Mouse (Mus musculus): ENCODE measurements around the gene Cgas. TPM values are rescaled to one million over a fixed set of nuclear protein-coding genes. Genes with fewer than 3 reads are reported as not detected.
A peak's percentile ranks its signal among the peaks of the same experiment; 100 is the strongest.
"Not testable (repeated sequence)": the region's sequence is repeated elsewhere in the genome, so short reads cannot be mapped to it uniquely, and the experiment has no call there.

Gene Cgas
- total RNA-seq (2014; rRNA removed) (0.55 and 0.71 TPM in 2 replicates), polyA plus RNA-seq (2015; fragmentation: Nextera tagmentation; extraction: Ambion mirVana) (0.56 and 0.74 TPM in 2 replicates)

GRCm38 (mm10) chr9:78442579-78443392 lies at the start of gene Cgas:
TSS of gene Cgas (minus strand) at chr9:78443237.
- H3K4me3 ChIP-seq (ENCODE audit: low read depth, low read length), result peak within 1 kb of the TSS; percentile 40
- 1% methylated on average over 79 of the region's 81 CpGs for WGBS
- H3K9ac ChIP-seq (replicated peaks; ENCODE audit: low read length, poor library complexity, severe bottlenecking), result no peak within 1 kb of the TSS
- DNase-seq (ENCODE audit: low spot score) (peak; percentile 39), ATAC-seq (ENCODE audit: low FRiP score) (peak; percentile 51; the same call in 1 of the 2 replicates)
- no peak for TF ChIP-seq CTCF (IDR thresholded peaks at IDR 0.05)
- no peaks in the 10 kb centered on the region for H3K36me3 ChIP-seq (ENCODE audit: insufficient read depth, low read length)
- H3K27ac ChIP-seq (ENCODE audit: low read depth, low read length), result no peak within 1 kb of the TSS
- peak within 1 kb of the TSS; percentile 56 for H3K4me2 ChIP-seq (ENCODE audit: low read depth, low read length, poor library complexity, severe bottlenecking)
- no peaks in the 10 kb centered on the region for H3K9me3 ChIP-seq (ENCODE audit: low read length)
- H3K4me1 ChIP-seq (ENCODE audit: insufficient read depth, low read length), result peaks cover 2% of the 10 kb centered on the region; the same call in 1 of the 2 replicates
- peaks cover 57% of the 10 kb centered on the region for H3K27me3 ChIP-seq (ENCODE audit: insufficient read depth, low read length)

- no peak for TF ChIP-seq CTCF (IDR thresholded peaks at IDR 0.05)
- ATAC-seq (ENCODE audit: low FRiP score) (no peak), DNase-seq (ENCODE audit: low spot score) (no peak)
- no peak overlapping the region for H3K27ac ChIP-seq (ENCODE audit: low read depth, low read length)
- 94% methylated on average over 3 of the region's 3 CpGs for WGBS
- no peak overlapping the region for H3K4me3 ChIP-seq (ENCODE audit: low read depth, low read length)
- H3K36me3 ChIP-seq (ENCODE audit: insufficient read depth, low read length), result no peaks in the 10 kb centered on the region
- no peak overlapping the region for H3K9ac ChIP-seq (replicated peaks; ENCODE audit: low read length, poor library complexity, severe bottlenecking)
- H3K4me2 ChIP-seq (ENCODE audit: low read depth, low read length, poor library complexity, severe bottlenecking), result no peak overlapping the region
- H3K4me1 ChIP-seq (ENCODE audit: insufficient read depth, low read length), result no peaks in the 10 kb centered on the region
- H3K27me3 ChIP-seq (ENCODE audit: insufficient read depth, low read length), result no peaks in the 10 kb centered on the region
- no peaks in the 10 kb centered on the region for H3K9me3 ChIP-seq (ENCODE audit: low read length)
Measured at GRCm38 (mm10) chr9:78492254-78492653, 49.2 kb upstream of the Cgas start.

- H3K9ac ChIP-seq (replicated peaks; ENCODE audit: low read length, poor library complexity, severe bottlenecking), result no peak overlapping the region
- H3K27ac ChIP-seq (ENCODE audit: low read depth, low read length), result no peak overlapping the region
- TF ChIP-seq CTCF (IDR thresholded peaks at IDR 0.05), result no peak
- no peak overlapping the region for H3K4me2 ChIP-seq (ENCODE audit: low read depth, low read length, poor library complexity, severe bottlenecking)
- H3K27me3 ChIP-seq (ENCODE audit: insufficient read depth, low read length), result no peaks in the 10 kb centered on the region
- ATAC-seq (ENCODE audit: low FRiP score), result no peak
- no peak overlapping the region for H3K4me3 ChIP-seq (ENCODE audit: low read depth, low read length)
- DNase-seq (ENCODE audit: low spot score), result no peak
- H3K36me3 ChIP-seq (ENCODE audit: insufficient read depth, low read length), result no peaks in the 10 kb centered on the region
- WGBS, result 86% methylated on average over 3 of the region's 3 CpGs
- no peaks in the 10 kb centered on the region for H3K9me3 ChIP-seq (ENCODE audit: low read length)
- no peaks in the 10 kb centered on the region for H3K4me1 ChIP-seq (ENCODE audit: insufficient read depth, low read length)
Measured at GRCm38 (mm10) chr9:78491169-78491568, 48.1 kb upstream of the Cgas start.

GRCm38 (mm10) chr9:78488890-78489420 lies 45.9 kb upstream of the Cgas start, which contains the start of gene Eef1a1:
TSS of gene Eef1a1 (minus strand) at chr9:78489151.
- no peak for TF ChIP-seq CTCF (IDR thresholded peaks at IDR 0.05)
- no peaks in the 10 kb centered on the region for H3K36me3 ChIP-seq (ENCODE audit: insufficient read depth, low read length)
- H3K9ac ChIP-seq (replicated peaks; ENCODE audit: low read length, poor library complexity, severe bottlenecking), result peak within 1 kb of the TSS; percentile 67
- peak within 1 kb of the TSS; percentile 40 for H3K4me3 ChIP-seq (ENCODE audit: low read depth, low read length)
- H3K27ac ChIP-seq (ENCODE audit: low read depth, low read length), result 0 out of 2 replicates have a peak within 1 kb of the TSS, but pooled peaks have one; percentile 19
- no peaks in the 10 kb centered on the region for H3K27me3 ChIP-seq (ENCODE audit: insufficient read depth, low read length)
- H3K9me3 ChIP-seq (ENCODE audit: low read length), result no peaks in the 10 kb centered on the region
- ATAC-seq (ENCODE audit: low FRiP score) (peak; percentile 53; the same call in 1 of the 2 replicates), DNase-seq (ENCODE audit: low spot score) (peak; percentile 32)
- peak within 1 kb of the TSS; percentile 72 for H3K4me2 ChIP-seq (ENCODE audit: low read depth, low read length, poor library complexity, severe bottlenecking)
- under 1% methylated on average over 16 of the region's 20 CpGs for WGBS
- no peaks in the 10 kb centered on the region for H3K4me1 ChIP-seq (ENCODE audit: insufficient read depth, low read length)

GRCm38 (mm10) chr9:78488021-78488420 lies 45.0 kb upstream of the Cgas start:
- H3K4me1 ChIP-seq (ENCODE audit: insufficient read depth, low read length); H3K4me3 ChIP-seq (ENCODE audit: low read depth, low read length); H3K9me3 ChIP-seq (ENCODE audit: low read length); ATAC-seq (ENCODE audit: low FRiP score); H3K27me3 ChIP-seq (ENCODE audit: insufficient read depth, low read length); H3K36me3 ChIP-seq (ENCODE audit: insufficient read depth, low read length); H3K9ac ChIP-seq (replicated peaks; ENCODE audit: low read length, poor library complexity, severe bottlenecking); H3K27ac ChIP-seq (ENCODE audit: low read depth, low read length); H3K4me2 ChIP-seq (ENCODE audit: low read depth, low read length, poor library complexity, severe bottlenecking); DNase-seq (ENCODE audit: low spot score): not testable (repeated sequence)
- 92% methylated on average over 5 of the region's 5 CpGs for WGBS

- 78% methylated on average over 3 of the region's 3 CpGs for WGBS
Measured at GRCm38 (mm10) chr9:78484660-78485059, 41.6 kb upstream of the Cgas start.

More at GRCm38 (mm10) chr9:78484660-78485059, 41.6 kb upstream of the Cgas start:
- H3K4me2 ChIP-seq (ENCODE audit: low read depth, low read length, poor library complexity, severe bottlenecking), result no peak overlapping the region
- no peak overlapping the region for H3K4me3 ChIP-seq (ENCODE audit: low read depth, low read length)
- H3K9ac ChIP-seq (replicated peaks; ENCODE audit: low read length, poor library complexity, severe bottlenecking), result no peak overlapping the region
- no peak overlapping the region for H3K27ac ChIP-seq (ENCODE audit: low read depth, low read length)
- no peaks in the 10 kb centered on the region for H3K9me3 ChIP-seq (ENCODE audit: low read length)
- no peaks in the 10 kb centered on the region for H3K36me3 ChIP-seq (ENCODE audit: insufficient read depth, low read length)
- no peaks in the 10 kb centered on the region for H3K27me3 ChIP-seq (ENCODE audit: insufficient read depth, low read length)
- H3K4me1 ChIP-seq (ENCODE audit: insufficient read depth, low read length), result no peaks in the 10 kb centered on the region
- ATAC-seq (ENCODE audit: low FRiP score) (no peak), DNase-seq (ENCODE audit: low spot score) (no peak)
- TF ChIP-seq CTCF (IDR thresholded peaks at IDR 0.05), result no peak

Data from midbrain, postnatal 0 days (tissue).